Mouse (Mus musculus): Measurements from ENCODE around the gene Pnpla7.

DNA sequence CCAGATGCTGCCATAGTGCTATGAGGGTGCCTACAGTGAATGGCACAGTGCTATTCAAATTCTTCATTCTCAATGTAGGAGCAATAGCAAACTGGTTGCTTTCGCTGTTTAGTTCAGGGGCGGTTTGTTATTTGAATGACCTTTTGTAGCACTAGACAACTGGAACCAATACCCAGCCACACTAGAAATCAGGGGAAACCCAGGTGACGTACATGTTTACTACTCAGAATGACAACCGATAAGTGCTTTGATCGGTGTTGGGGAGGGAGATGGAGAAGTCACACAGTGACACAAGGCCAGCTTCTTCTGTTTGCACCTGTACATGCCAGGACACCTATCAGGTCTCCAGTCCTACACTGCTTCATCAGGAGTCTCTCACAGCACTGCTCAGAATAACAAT, 46.2 kb upstream of the Pnpla7 start:
- TF ChIP-seq POLR2A (IDR thresholded peaks at IDR 0.05; ENCODE audit: insufficient read depth, low read depth, low read length) (no peak), CTCF (IDR thresholded peaks at IDR 0.05) (no peak), EP300 (IDR thresholded peaks at IDR 0.05; ENCODE audit: insufficient read depth, low read depth, low read length) (no peak)

Data from heart, adult 2 months (tissue).